Mouse (Mus musculus) heart, embryonic 11.5 days (tissue): ENCODE measurements at regions not wholly inside any gene's neighbourhood (a gene's known extent, or its start where the extent isn't known, plus 50 kb on each side); places are given as distances from the start of the nearest gene placed in this dataset.

Experiments used
- ATAC-seq: fragments of 200-750 bp; cut with Nextera tagmentation; replicated peaks from 2 replicates; pipeline ENCODE4 v1.8.0; 2017; ENCODE audit warnings: moderate library complexity; ENCODE audit not compliant: insufficient number of reproducible peaks, low FRiP score, low TSS enrichment
- H3K27ac ChIP-seq: fragments of 300-500 bp; sonication (generic); 2 replicates; pipeline ENCODE4 v1.5.1; 2014; ENCODE audit warnings: mild to moderate bottlenecking, low read depth, low read length
- H3K27me3 ChIP-seq: fragments of 300-500 bp; sonication (generic); 2 replicates; pipeline ENCODE4 v1.6.1; 2014; ENCODE audit warnings: mild to moderate bottlenecking, low read length, mixed read lengths; ENCODE audit not compliant: control insufficient read depth, insufficient read depth
- H3K36me3 ChIP-seq: fragments of 300-500 bp; sonication (generic); 2 replicates; pipeline ENCODE4 v1.6.1; 2014; ENCODE audit warnings: mild to moderate bottlenecking, low read length, moderate library complexity, mixed read lengths; ENCODE audit not compliant: control insufficient read depth, insufficient read depth
- H3K4me1 ChIP-seq: fragments of 300-500 bp; sonication (generic); 2 replicates; pipeline ENCODE4 v1.6.1; 2014; ENCODE audit warnings: low read length; ENCODE audit not compliant: control insufficient read depth, insufficient read depth
- H3K4me2 ChIP-seq: fragments of 300-500 bp; sonication (generic); 2 replicates; pipeline ENCODE4 v1.6.1; 2014; ENCODE audit warnings: mild to moderate bottlenecking, moderate library complexity
- H3K4me3 ChIP-seq: fragments of 300-500 bp; sonication (generic); 2 replicates; pipeline ENCODE4 v1.5.1; 2014; ENCODE audit warnings: low read depth, low read length
- H3K9ac ChIP-seq: fragments of 300-500 bp; sonication (generic); 2 replicates; pipeline ENCODE4 v1.6.1; 2014; ENCODE audit warnings: mild to moderate bottlenecking, low read depth, low read length, moderate library complexity
- H3K9me3 ChIP-seq: fragments of 300-500 bp; sonication (generic); replicated peaks from 2 replicates; pipeline ENCODE4 v1.6.1; 2016; ENCODE audit warnings: low read length; ENCODE audit not compliant: control insufficient read depth
- WGBS: fragments of 180-500 bp; shearing (Covaris S2); extraction: QIAGEN DNeasy Blood & Tissue Kit; methylation state at CpG from one replicate; pipeline ENCODE4 v1.1.7; 2014; ENCODE audit not compliant: insufficient replicate concordance; 5-methylcytosine and 5-hydroxymethylcytosine counted together

- no peak for ATAC-seq
- Histone ChIP-seq H3K36me3 (no peaks in the 10 kb centered on the region), H3K4me1 (peaks cover 8% of the 10 kb centered on the region), H3K27me3 (no peaks in the 10 kb centered on the region), H3K4me3 (no peak overlapping the region), H3K9me3 (no peaks in the 10 kb centered on the region), H3K27ac (no peak overlapping the region), H3K4me2 (no peak overlapping the region), H3K9ac (no peak overlapping the region)
- 88% methylated on average over 5 of the region's 5 CpGs for WGBS
Measured at GRCm38 (mm10) chr13:112027736-112028135, 218.9 kb upstream of the Map3k1 start.

DNA sequence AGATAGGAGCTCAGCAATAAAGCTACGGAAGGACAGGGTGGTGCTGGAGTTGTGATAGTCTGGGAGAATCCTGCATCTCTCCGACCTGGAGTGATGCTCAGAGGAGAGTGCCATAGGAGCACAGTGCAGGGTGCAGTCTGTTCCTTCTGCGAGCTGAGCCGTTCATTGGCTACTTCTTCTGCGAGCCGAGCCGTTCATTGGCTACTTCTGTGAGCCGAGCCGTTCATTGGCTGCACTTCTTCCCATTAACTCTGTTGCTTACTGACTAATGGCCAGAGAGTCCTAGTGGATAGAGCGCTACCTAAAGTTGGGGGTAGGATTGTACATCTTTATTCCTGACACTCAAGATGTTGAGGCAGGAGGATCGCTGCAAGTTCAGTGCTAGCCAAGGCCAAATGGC lies 222.3 kb upstream of the Map3k1 start:
- Histone ChIP-seq H3K9ac (no peak overlapping the region), H3K4me2 (no peak overlapping the region), H3K27ac (no peak overlapping the region), H3K27me3 (no peaks in the 10 kb centered on the region), H3K36me3 (no peaks in the 10 kb centered on the region), H3K9me3 (no peaks in the 10 kb centered on the region), H3K4me3 (no peak overlapping the region), H3K4me1 (no peaks in the 10 kb centered on the region)
- WGBS = 70% methylated on average over 11 of the region's 11 CpGs
- ATAC-seq = no peak

DNA sequence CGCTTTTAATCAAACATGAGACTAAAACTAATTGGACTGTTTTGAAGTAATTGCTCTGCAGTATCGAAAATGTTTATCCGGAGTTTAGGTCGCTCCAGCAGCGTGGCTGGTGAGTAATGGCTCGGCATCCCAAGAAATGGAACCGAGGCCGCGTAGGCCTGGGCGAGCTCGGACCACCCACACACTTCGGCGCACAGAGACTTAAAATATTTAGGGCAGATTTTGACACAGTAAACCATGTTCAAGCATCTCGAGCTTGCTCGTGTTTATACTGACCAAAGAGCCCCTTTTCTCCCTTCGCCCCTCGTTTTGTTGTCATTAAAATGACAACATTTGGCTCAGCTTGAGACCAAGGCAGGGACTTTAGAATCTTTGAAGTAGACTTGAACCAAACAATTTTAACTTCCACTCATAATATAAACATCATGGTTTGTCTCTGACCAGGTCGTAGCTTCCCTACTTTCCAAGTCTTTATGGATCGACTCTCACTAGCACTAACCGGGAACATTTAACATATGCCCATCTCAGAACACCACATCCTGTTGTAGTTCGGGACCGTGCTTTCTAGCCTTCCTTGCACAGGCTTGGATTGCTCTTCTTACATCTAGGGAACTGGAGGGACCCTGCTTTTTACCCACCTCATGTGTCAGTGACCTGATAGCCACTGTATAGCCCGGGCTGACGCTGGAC lies 223.0 kb upstream of the Map3k1 start:
- no peak overlapping the region for H3K9ac ChIP-seq
- H3K4me1 ChIP-seq = no peaks in the 10 kb centered on the region
- ATAC-seq = no peak
- no peaks in the 10 kb centered on the region for H3K27me3 ChIP-seq
- no peaks in the 10 kb centered on the region for H3K9me3 ChIP-seq
- 87% methylated on average over 24 of the region's 24 CpGs for WGBS
- H3K4me3 ChIP-seq = no peak overlapping the region
- H3K27ac ChIP-seq = no peak overlapping the region
- H3K4me2 ChIP-seq = no peak overlapping the region
- no peaks in the 10 kb centered on the region for H3K36me3 ChIP-seq

- Histone ChIP-seq H3K27me3 (no peaks in the 10 kb centered on the region), H3K36me3 (no peaks in the 10 kb centered on the region), H3K9ac (no peak overlapping the region), H3K4me1 (no peaks in the 10 kb centered on the region), H3K4me3 (no peak overlapping the region), H3K27ac (no peak overlapping the region), H3K9me3 (no peaks in the 10 kb centered on the region), H3K4me2 (no peak overlapping the region)
- no peak for ATAC-seq
- 72% methylated on average over 8 of the region's 8 CpGs for WGBS
Measured at GRCm38 (mm10) chr13:112037731-112038380, 229.1 kb upstream of the Map3k1 start.

GRCm38 (mm10) chr13:112038556-112039304 lies 229.9 kb upstream of the Map3k1 start:
- no peak for ATAC-seq
- H3K4me1 ChIP-seq = no peaks in the 10 kb centered on the region
- H3K27me3 ChIP-seq = no peaks in the 10 kb centered on the region
- H3K9ac ChIP-seq = no peak overlapping the region
- H3K4me3 ChIP-seq = no peak overlapping the region
- H3K27ac ChIP-seq = no peak overlapping the region
- H3K9me3 ChIP-seq = no peaks in the 10 kb centered on the region
- H3K4me2 ChIP-seq = no peak overlapping the region
- H3K36me3 ChIP-seq = no peaks in the 10 kb centered on the region
- 87% methylated on average over 9 of the region's 9 CpGs for WGBS

- no peak overlapping the region for H3K27ac ChIP-seq
- H3K36me3 ChIP-seq = no peaks in the 10 kb centered on the region
- no peak overlapping the region for H3K4me3 ChIP-seq
- no peak overlapping the region for H3K4me2 ChIP-seq
- H3K9ac ChIP-seq = no peak overlapping the region
- H3K27me3 ChIP-seq = no peaks in the 10 kb centered on the region
- no peak for ATAC-seq
- no peaks in the 10 kb centered on the region for H3K9me3 ChIP-seq
- H3K4me1 ChIP-seq = peaks cover 3% of the 10 kb centered on the region; the same call in 1 of the 2 replicates
- 84% methylated on average over 7 of the region's 7 CpGs for WGBS
Measured at GRCm38 (mm10) chr13:112039422-112040145, 230.8 kb upstream of the Map3k1 start.

DNA sequence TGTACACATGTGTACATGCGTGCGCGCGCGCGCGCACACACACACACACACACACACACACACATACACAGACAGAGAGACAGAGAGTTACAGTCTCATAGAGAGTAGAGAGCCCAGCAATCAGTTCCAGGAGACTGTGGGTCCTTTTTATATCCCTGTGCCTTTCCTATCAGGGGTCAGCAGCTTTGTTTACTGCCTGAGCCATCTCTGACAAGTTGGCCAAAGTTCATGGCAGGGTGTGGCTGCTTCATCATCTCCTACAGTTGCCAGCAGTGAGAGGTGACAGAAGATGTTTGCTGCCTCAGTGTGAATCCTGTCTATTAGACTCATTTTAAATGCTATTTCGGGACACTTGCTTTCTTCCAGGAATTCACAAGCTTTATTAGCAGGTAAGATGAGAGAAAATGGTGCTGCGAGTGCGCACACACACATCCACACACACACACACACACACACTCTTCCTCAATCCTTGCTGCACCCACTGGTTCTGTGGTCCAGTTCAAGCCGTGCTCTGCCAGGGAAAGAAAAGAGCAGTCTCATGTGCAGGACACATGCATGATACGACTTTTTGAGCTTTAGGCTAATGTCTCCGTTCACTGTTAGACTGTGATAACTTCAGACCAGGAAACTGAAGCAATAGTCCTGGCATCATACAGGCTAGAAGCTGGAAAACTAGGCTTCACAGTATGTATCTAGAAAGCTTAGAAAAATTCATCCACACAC lies 234.9 kb upstream of the Map3k1 start:
- H3K4me1 ChIP-seq = peaks cover 3% of the 10 kb centered on the region; the same call in 1 of the 2 replicates
- no peaks in the 10 kb centered on the region for H3K36me3 ChIP-seq
- H3K27ac ChIP-seq = peak overlapping the region; percentile 17
- H3K4me2 ChIP-seq = no peak overlapping the region
- ATAC-seq = peak; percentile 76
- H3K4me3 ChIP-seq = no peak overlapping the region
- H3K27me3 ChIP-seq = no peaks in the 10 kb centered on the region
- H3K9ac ChIP-seq = no peak overlapping the region
- no peaks in the 10 kb centered on the region for H3K9me3 ChIP-seq
- 88% methylated on average over 13 of the region's 13 CpGs for WGBS

DNA sequence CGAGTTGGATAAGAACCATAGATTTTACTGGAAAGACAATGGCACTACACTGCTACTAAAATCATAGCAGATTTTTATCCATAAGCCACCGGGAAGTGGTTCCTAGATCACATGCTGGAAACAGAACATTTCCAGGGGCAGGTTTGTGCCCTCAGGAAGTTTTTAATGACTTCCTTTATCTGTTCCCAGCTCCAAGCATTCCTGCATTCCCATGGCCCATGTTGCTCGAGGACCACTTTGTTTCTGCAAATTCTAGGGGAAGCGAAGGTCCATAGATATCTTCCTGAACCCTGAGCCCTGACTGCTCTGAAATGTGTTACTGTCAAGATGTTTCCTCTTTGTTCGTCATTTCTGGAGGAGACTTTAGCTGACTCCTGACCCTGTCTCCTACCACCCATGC lies 235.6 kb upstream of the Map3k1 start:
- no peak overlapping the region for H3K4me3 ChIP-seq
- H3K4me1 ChIP-seq = peaks cover 3% of the 10 kb centered on the region; the same call in 1 of the 2 replicates
- H3K9me3 ChIP-seq = no peaks in the 10 kb centered on the region
- no peaks in the 10 kb centered on the region for H3K36me3 ChIP-seq
- H3K4me2 ChIP-seq = no peak overlapping the region
- no peak overlapping the region for H3K9ac ChIP-seq
- ATAC-seq = no peak
- H3K27ac ChIP-seq = no peak overlapping the region
- no peaks in the 10 kb centered on the region for H3K27me3 ChIP-seq
- 51% methylated on average over 5 of the region's 5 CpGs for WGBS
